Mouse (Mus musculus) CH12.LX (cell line): ENCODE results near the gene Dhrs7b. TPM values are rescaled to one million over a fixed set of nuclear protein-coding genes. Genes with fewer than 3 reads are reported as not detected.

Experiments
- DNase-seq: peaks from one replicate; pipeline ENCODE4 v3.0.0-alpha.2; 2013; ENCODE audit errors: extremely low read depth
- H3K27ac ChIP-seq: 2 replicates; pipeline ENCODE4 v1.5.1; 2012; ENCODE audit warnings: low read depth, mild to moderate bottlenecking, control low read depth, moderate library complexity; ENCODE audit not compliant: insufficient read depth
- H3K27me3 ChIP-seq: replicated peaks from 2 replicates; pipeline ENCODE3; 2012; ENCODE audit warnings: inconsistent platforms
- H3K36me3 ChIP-seq, 2 experiments: replicated peaks in 1 of 2; 2 replicates each; pipeline versions ENCODE3 to v1.6.1; 2012; ENCODE audit warnings: inconsistent platforms in 1 of 2, low read length in 1 of 2, mild to moderate bottlenecking in 1 of 2, mixed read lengths in 1 of 2, moderate library complexity in 1 of 2; ENCODE audit not compliant: control insufficient read depth in 1 of 2, insufficient read depth in 1 of 2
- H3K4me1 ChIP-seq, 2 experiments: 2 replicates each; pipeline ENCODE4 v1.6.1; 2012; ENCODE audit warnings: inconsistent platforms in 1 of 2, moderate library complexity in 1 of 2; ENCODE audit not compliant: insufficient read depth in 2 of 2, control insufficient read depth in 1 of 2
- H3K4me2 ChIP-seq: 2 replicates; pipeline ENCODE4 v1.6.1; 2012; ENCODE audit warnings: low read depth, mild to moderate bottlenecking, control low read depth; ENCODE audit not compliant: poor library complexity, insufficient read depth, severe bottlenecking
- H3K4me3 ChIP-seq, 3 experiments: fragments of 150-350 bp in 1 of 3; sonication (generic) in 1 of 3; replicated peaks in 1 of 3; 2 replicates each; pipeline versions ENCODE3 to v1.5.1; 2011 to 2012; ENCODE audit warnings: low read depth in 2 of 3, low read length in 2 of 3, mild to moderate bottlenecking in 2 of 3, moderate library complexity in 2 of 3, control low read depth in 1 of 3, improper control_type of control experiment in 1 of 3, inconsistent platforms in 1 of 3, mixed read lengths in 1 of 3; ENCODE audit not compliant: poor library complexity in 1 of 3
- H3K79me2 ChIP-seq: replicated peaks from 2 replicates; pipeline ENCODE4 v1.6.1; 2012; ENCODE audit warnings: mild to moderate bottlenecking, moderate library complexity; ENCODE audit not compliant: control insufficient read depth, poor library complexity, insufficient read depth, severe bottlenecking; ENCODE audit errors: extremely low read depth
- H3K9ac ChIP-seq: 2 replicates; pipeline ENCODE4 v1.6.1; 2012; ENCODE audit warnings: low read depth, mild to moderate bottlenecking, control low read depth, moderate library complexity; ENCODE audit not compliant: insufficient read depth
- H3K9me3 ChIP-seq: replicated peaks from 2 replicates; pipeline ENCODE3; 2012; ENCODE audit warnings: low read length, inconsistent platforms, mixed read lengths
- BHLHE40 ChIP-seq: IDR thresholded peaks from 2 replicates; pipeline ENCODE4 v1.6.1; 2011; ENCODE audit warnings: mild to moderate bottlenecking, low read depth, low read length, improper control_type of control experiment
- CHD1 ChIP-seq: IDR thresholded peaks from 2 replicates; pipeline ENCODE4 v1.6.1; 2012; ENCODE audit warnings: low read depth, low read length, improper control_type of control experiment, inconsistent platforms
- CTCF ChIP-seq, 2 experiments: IDR thresholded peaks in 1 of 2; conservative IDR thresholded peaks in 1 of 2; 2 replicates each; pipeline ENCODE4 v1.5.1; 2011 to 2012; ENCODE audit warnings: low read depth in 2 of 2, low read length in 2 of 2, improper control_type of control experiment in 1 of 2, inconsistent platforms in 1 of 2, mild to moderate bottlenecking in 1 of 2, moderate library complexity in 1 of 2
- E2F4 ChIP-seq: IDR thresholded peaks from 2 replicates; pipeline ENCODE4 v1.6.1; 2011; ENCODE audit warnings: low read depth, low read length, improper control_type of control experiment; ENCODE audit not compliant: insufficient replicate concordance
- ELF1 ChIP-seq: IDR thresholded peaks from 2 replicates; pipeline ENCODE4 v1.6.1; 2014; ENCODE audit warnings: low read depth, mild to moderate bottlenecking, inconsistent platforms, low read length, improper control_type of control experiment
- EP300 ChIP-seq: IDR thresholded peaks from 2 replicates; pipeline ENCODE4 v1.6.1; 2011; ENCODE audit warnings: low read length, improper control_type of control experiment
- GABPA ChIP-seq: IDR thresholded peaks from 2 replicates; pipeline ENCODE4 v1.6.1; 2012; ENCODE audit warnings: low read depth, low read length, improper control_type of control experiment, inconsistent platforms; ENCODE audit not compliant: insufficient replicate concordance
- IRF4 ChIP-seq: IDR thresholded peaks from 2 replicates; pipeline ENCODE4 v1.6.1; 2014; ENCODE audit warnings: low read depth, mild to moderate bottlenecking, inconsistent platforms, low read length, improper control_type of control experiment
- JUND ChIP-seq: conservative IDR thresholded peaks from 2 replicates; pipeline ENCODE4 v1.6.1; 2011; ENCODE audit warnings: low read depth, low read length, improper control_type of control experiment
- MAFK ChIP-seq: IDR thresholded peaks from 2 replicates; pipeline ENCODE4 v1.6.1; 2011; ENCODE audit warnings: low read length, improper control_type of control experiment; ENCODE audit not compliant: insufficient replicate concordance
- MAX ChIP-seq: IDR thresholded peaks from 2 replicates; pipeline ENCODE4 v1.6.1; 2011; ENCODE audit warnings: low read length, improper control_type of control experiment
- MEF2A ChIP-seq: IDR thresholded peaks from 2 replicates; pipeline ENCODE4 v1.6.1; 2014; ENCODE audit warnings: low read depth, mild to moderate bottlenecking, inconsistent platforms, low read length, improper control_type of control experiment, borderline replicate concordance
- MXI1 ChIP-seq: IDR thresholded peaks from 2 replicates; pipeline ENCODE4 v1.6.1; 2011; ENCODE audit warnings: mild to moderate bottlenecking, low read depth, low read length, improper control_type of control experiment
- MYC ChIP-seq: IDR thresholded peaks from 2 replicates; pipeline ENCODE4 v1.6.1; 2011; ENCODE audit warnings: low read depth, mild to moderate bottlenecking, improper control_type of control experiment, low read length
- NELFE ChIP-seq: IDR thresholded peaks from 2 replicates; pipeline ENCODE4 v1.6.1; 2011; ENCODE audit warnings: low read depth, low read length, improper control_type of control experiment
- POLR2A ChIP-seq: IDR thresholded peaks from 2 replicates; pipeline ENCODE4 v1.6.1; 2011; ENCODE audit warnings: low read depth, mild to moderate bottlenecking, improper control_type of control experiment, low read length
- POLR2AphosphoS2 ChIP-seq: IDR thresholded peaks from 2 replicates; pipeline ENCODE4 v1.6.1; 2011; ENCODE audit warnings: low read depth, low read length, improper control_type of control experiment
- RAD21 ChIP-seq: IDR thresholded peaks from 2 replicates; pipeline ENCODE4 v1.6.1; 2011; ENCODE audit warnings: low read depth, mild to moderate bottlenecking, low read length, improper control_type of control experiment, moderate library complexity
- TCF12 ChIP-seq: IDR thresholded peaks from 2 replicates; pipeline ENCODE4 v1.6.1; 2014; ENCODE audit warnings: low read depth, mild to moderate bottlenecking, inconsistent platforms, low read length, improper control_type of control experiment
- UBTF ChIP-seq: IDR thresholded peaks from 2 replicates; pipeline ENCODE4 v1.6.1; 2012; ENCODE audit warnings: low read depth, mild to moderate bottlenecking, inconsistent platforms, low read length, improper control_type of control experiment, moderate library complexity
- USF1 ChIP-seq: IDR thresholded peaks from 2 replicates; pipeline ENCODE4 v1.6.1; 2014; ENCODE audit warnings: low read depth, mild to moderate bottlenecking, inconsistent platforms, low read length, improper control_type of control experiment
- ZC3H11A ChIP-seq: IDR thresholded peaks from 2 replicates; pipeline ENCODE4 v1.6.1; 2012; ENCODE audit warnings: low read depth, mild to moderate bottlenecking, inconsistent platforms, low read length, improper control_type of control experiment
- ZMIZ1 ChIP-seq: IDR thresholded peaks from 2 replicates; pipeline ENCODE4 v1.6.1; 2012; ENCODE audit warnings: low read depth, mild to moderate bottlenecking, inconsistent platforms, low read length, improper control_type of control experiment
- ZNF384 ChIP-seq: IDR thresholded peaks from 2 replicates; pipeline ENCODE4 v1.6.1; 2012; ENCODE audit warnings: low read depth, low read length, improper control_type of control experiment, inconsistent platforms
- dilution Hi-C: fragments of 300-500 bp; cut with MboI; formaldehyde crosslinking; loops from 2 replicates; pipeline ENCODE4 v1.14.3; 2020; ENCODE audit warnings: low sequenced_read_pairs; ENCODE audit not compliant: extremely low pct_unique_long_range_greater_than_20kb, extremely low pct_ligation_motif_present
- in situ Hi-C: fragments of 300-500 bp; cut with MboI; formaldehyde crosslinking; loops from 3 replicates; pipeline ENCODE4 v1.14.3; 2019; ENCODE audit warnings: low sequenced_read_pairs, low pct_ligation_motif_present, low pct_unique_long_range_greater_than_20kb, mixed read lengths
- polyA plus RNA-seq: library from polyadenylated mRNA; unstranded; fragments of >175 nt; gene quantifications from 2 replicates; pipeline ENCODE4 v1.2.1, GENCODE M21; 2012; ENCODE audit warnings: low read depth; ENCODE audit not compliant: insufficient read length
- total RNA-seq, 2 experiments: library from RNA; depleted of rRNA; stranded (reverse); fragments of 300-350 nt in 1 of 2; fragments of >200 nt in 1 of 2; gene quantifications; 2 replicates each; pipeline ENCODE4 v1.2.3; 2012 to 2014

The Dhrs7b gene
- total and polyA plus RNA-seq, 3 experiments: 43.3 to 63.5 (median 59.2) TPM

GRCm38 (mm10) chr11:60809546-60809945 lies 20.9 kb upstream of the Dhrs7b start:
- Histone ChIP-seq H3K4me3 (peak overlapping the region; percentile 70 to 80 (median 72)), H3K79me2 (peaks cover 56% of the 10 kb centered on the region), H3K27me3 (peaks cover 8% of the 10 kb centered on the region), H3K27ac (no peak overlapping the region), H3K4me2 (peak overlapping the region; percentile 99), H3K4me1 (peaks cover 3 to 42% of the 10 kb centered on the region in 2 experiments; a peak in 3 of 4 replicates), H3K9ac (peak overlapping the region; percentile 64; the same call in 1 of the 2 replicates), H3K36me3 (peaks cover 9 to 35% of the 10 kb centered on the region in 2 experiments), H3K9me3 (peaks cover 4% of the 10 kb centered on the region)
- no peak for DNase-seq
- TF ChIP-seq IRF4: no peak
- TF ChIP-seq POLR2AphosphoS2: no peak
- no peak for TF ChIP-seq ZNF384
- no peak for TF ChIP-seq E2F4
- dilution Hi-C loops: no loop called here
- in situ Hi-C loops: no loop called here

- H3K9ac ChIP-seq: peak overlapping the region; percentile 64
- dilution Hi-C loops (no loop called here), in situ Hi-C loops (loop anchor here (5.0 kb wide), 1 partner anchor 33 kb away; the partner anchor contains the start of genes Smcr8 and Top3a)
- H3K4me1 ChIP-seq: peaks cover 3 to 42% of the 10 kb centered on the region in 2 experiments; a peak in 3 of 4 replicates
- peak overlapping the region; percentile 70 to 80 (median 72) for H3K4me3 ChIP-seq
- peak overlapping the region; percentile 3; the same call in 1 of the 2 replicates for H3K27ac ChIP-seq
- TF ChIP-seq MAX (peak; percentile 75; the same call in 1 of the 2 replicates), TCF12 (no peak), MXI1 (peak; percentile 94), MYC (peak; percentile 87), GABPA (no peak), RAD21 (no peak)
- peaks cover 9 to 29% of the 10 kb centered on the region in 2 experiments for H3K36me3 ChIP-seq
- DNase-seq: peak; percentile 30
- peaks cover 53% of the 10 kb centered on the region for H3K79me2 ChIP-seq
- H3K4me2 ChIP-seq: peak overlapping the region; percentile 99
- H3K27me3 ChIP-seq: peaks cover 8% of the 10 kb centered on the region
- H3K9me3 ChIP-seq: peaks cover 4% of the 10 kb centered on the region
These were observed 20.1 kb upstream of the Dhrs7b start for GRCm38 (mm10) chr11:60810046-60810965.

- peaks cover 47% of the 10 kb centered on the region for H3K79me2 ChIP-seq
- in situ Hi-C loops (loop anchor here (5.0 kb wide), 1 partner anchor 34 kb away; the partner anchor contains the start of genes Smcr8 and Top3a), dilution Hi-C loops (no loop called here)
- peak overlapping the region; percentile 3; the same call in 1 of the 2 replicates for H3K27ac ChIP-seq
- H3K9me3 ChIP-seq: peaks cover 4% of the 10 kb centered on the region
- peak overlapping the region; percentile 70 to 80 (median 72) for H3K4me3 ChIP-seq
- peaks cover 3 to 39% of the 10 kb centered on the region in 2 experiments; a peak in 3 of 4 replicates for H3K4me1 ChIP-seq
- DNase-seq: peak; percentile 99
- H3K4me2 ChIP-seq: peak overlapping the region; percentile 99
- peaks cover 8% of the 10 kb centered on the region for H3K27me3 ChIP-seq
- peak overlapping the region; percentile 64 for H3K9ac ChIP-seq
- H3K36me3 ChIP-seq: peaks cover 4 to 22% of the 10 kb centered on the region in 2 experiments
- TF ChIP-seq MAFK (no peak), EP300 (no peak), USF1 (peak; percentile 96), POLR2A (peak; percentile 88), MEF2A (no peak), UBTF (no peak; the same call in 1 of the 2 replicates), NELFE (peak; percentile 75), BHLHE40 (peak; percentile 100), JUND (no peak), MYC (peak; percentile 99), ZMIZ1 (no peak), CHD1 (no peak), ELF1 (peak; percentile 74), ZC3H11A (no peak), CTCF (conservative IDR thresholded peaks at IDR 0.05 in 1 of 2, IDR thresholded peaks at IDR 0.05 in 1 of 2; ENCODE audit: low read depth in 2 of 2, low read length in 2 of 2) (no peak)
These were observed 19.4 kb upstream of the Dhrs7b start for GRCm38 (mm10) chr11:60811054-60811460.
